Mouse (Mus musculus): ENCODE measurements around the gene Patj. TPM values are rescaled to one million over a fixed set of nuclear protein-coding genes. Genes with fewer than 3 reads are reported as not detected.

The Patj gene
- polyA plus RNA-seq, 1 experiment from 2014 or later, result 17.1 TPM

DNA sequence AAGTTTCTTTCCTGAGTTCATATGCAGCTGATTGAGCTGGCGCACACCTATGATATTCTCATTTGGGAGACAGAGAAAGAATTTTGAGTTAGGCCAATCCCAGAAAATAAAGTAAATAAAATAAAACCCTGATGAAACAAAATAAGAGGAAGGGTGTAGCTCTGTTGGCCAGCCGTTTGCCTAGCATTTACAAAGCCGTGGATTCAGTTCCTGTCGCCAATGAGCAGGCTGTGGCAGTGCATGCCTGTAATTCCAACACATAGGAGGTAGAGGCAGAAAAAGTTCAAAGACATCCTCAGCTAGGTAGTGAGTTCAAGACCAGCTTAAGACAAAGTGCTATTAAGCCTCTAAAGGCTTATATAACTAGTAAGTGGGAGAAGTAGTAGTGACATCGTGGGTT is 55.2 kb downstream of the Patj start:
- 67% methylated on average over 5 of the region's 5 CpGs for WGBS
- ATAC-seq (ENCODE audit: insufficient read depth, low FRiP score, low read depth), result no peak

DNA sequence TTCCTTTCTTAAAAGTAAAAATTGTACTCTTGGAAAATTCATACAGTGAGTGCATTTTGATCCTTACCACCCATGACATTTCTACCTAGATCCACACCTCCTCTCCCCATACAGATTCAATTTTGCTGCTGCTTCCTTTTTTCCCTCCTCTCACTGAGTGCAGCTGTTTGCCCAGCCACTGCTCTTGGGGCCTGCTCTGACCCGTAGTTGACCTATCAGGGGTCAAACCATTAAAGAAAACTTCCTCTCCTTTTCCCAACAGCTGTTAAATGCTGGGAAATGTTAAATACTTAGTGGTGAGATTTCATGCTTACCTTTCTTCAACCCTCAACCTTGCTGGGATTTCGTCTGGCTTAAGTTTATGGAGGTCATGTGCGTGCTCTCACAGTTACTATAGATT is 55.7 kb downstream of the Patj start:
- H3K27ac ChIP-seq, result no peak overlapping the region
- H3K4me3 ChIP-seq (replicated peaks), result no peak overlapping the region
- H3K36me3 ChIP-seq, result no peaks in the 10 kb centered on the region
- no peaks in the 10 kb centered on the region for H3K4me1 ChIP-seq
- 52% methylated on average over 3 of the region's 3 CpGs for WGBS
- no peak overlapping the region for H3K4me2 ChIP-seq
- no peak overlapping the region for H3K9ac ChIP-seq
- ATAC-seq (ENCODE audit: insufficient read depth, low FRiP score, low read depth), result no peak
- H3K27me3 ChIP-seq (replicated peaks), result no peaks in the 10 kb centered on the region
- H3K9me3 ChIP-seq, result no peaks in the 10 kb centered on the region

More for the DNA sequence above, 55.2 kb downstream of the Patj start:
- Histone ChIP-seq H3K9me3 (no peaks in the 10 kb centered on the region), H3K36me3 (no peaks in the 10 kb centered on the region), H3K4me1 (no peaks in the 10 kb centered on the region), H3K9ac (no peak overlapping the region), H3K27me3 (replicated peaks) (no peaks in the 10 kb centered on the region), H3K27ac (no peak overlapping the region), H3K4me2 (no peak overlapping the region), H3K4me3 (replicated peaks) (no peak overlapping the region)

DNA sequence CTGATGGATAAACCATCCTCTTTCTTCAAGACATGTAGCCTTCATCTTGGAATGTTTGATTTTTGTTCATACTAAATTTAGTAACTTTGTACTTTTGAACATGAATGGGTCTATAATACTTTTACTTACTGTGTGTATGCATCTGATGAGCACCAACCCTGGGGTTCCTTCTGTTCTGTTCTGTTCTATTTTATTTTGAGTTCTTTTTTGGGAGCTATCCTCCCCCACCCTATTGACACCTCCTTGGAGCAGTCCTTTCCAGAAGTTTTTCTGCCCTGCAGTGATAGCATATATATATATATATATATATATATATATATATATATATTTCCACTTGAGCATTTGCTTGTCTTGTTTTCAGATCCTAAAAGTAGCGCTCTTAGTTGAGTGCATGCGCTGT is 57.1 kb downstream of the Patj start:
- no peak overlapping the region for H3K4me3 ChIP-seq (replicated peaks)
- no peaks in the 10 kb centered on the region for H3K9me3 ChIP-seq
- H3K36me3 ChIP-seq, result no peaks in the 10 kb centered on the region
- no peak overlapping the region for H3K4me2 ChIP-seq
- H3K4me1 ChIP-seq, result no peaks in the 10 kb centered on the region
- no peak for ATAC-seq (ENCODE audit: insufficient read depth, low FRiP score, low read depth)
- WGBS, result 95% methylated on average over 2 of the region's 2 CpGs
- no peak overlapping the region for H3K9ac ChIP-seq
- no peak overlapping the region for H3K27ac ChIP-seq
- H3K27me3 ChIP-seq (replicated peaks), result no peaks in the 10 kb centered on the region

DNA sequence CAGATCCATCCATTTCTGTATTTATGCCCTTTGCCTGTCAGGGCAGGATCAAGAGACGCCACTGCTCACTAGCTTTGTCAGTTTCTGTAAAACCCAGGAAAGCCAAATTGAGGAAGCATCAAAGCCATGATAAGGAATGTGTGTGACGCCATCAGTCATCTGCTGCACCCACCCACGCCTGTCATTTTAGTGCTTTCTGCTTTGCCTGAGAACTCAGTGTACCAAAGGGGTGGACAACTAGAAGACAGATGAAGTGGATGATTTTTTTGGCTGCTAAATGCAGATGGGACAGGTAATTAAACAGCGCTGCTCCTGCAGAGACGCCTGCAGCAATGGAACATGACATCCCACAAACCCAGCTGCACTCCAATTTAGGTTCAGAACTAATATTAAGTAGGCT is 57.6 kb downstream of the Patj start:
- no peak for ATAC-seq (ENCODE audit: insufficient read depth, low FRiP score, low read depth)
- H3K9ac ChIP-seq, result no peak overlapping the region
- no peaks in the 10 kb centered on the region for H3K4me1 ChIP-seq
- H3K27ac ChIP-seq, result no peak overlapping the region
- H3K4me2 ChIP-seq, result no peak overlapping the region
- H3K27me3 ChIP-seq (replicated peaks), result no peaks in the 10 kb centered on the region
- no peaks in the 10 kb centered on the region for H3K36me3 ChIP-seq
- 71% methylated on average over 5 of the region's 5 CpGs for WGBS
- no peak overlapping the region for H3K4me3 ChIP-seq (replicated peaks)
- H3K9me3 ChIP-seq, result no peaks in the 10 kb centered on the region

DNA sequence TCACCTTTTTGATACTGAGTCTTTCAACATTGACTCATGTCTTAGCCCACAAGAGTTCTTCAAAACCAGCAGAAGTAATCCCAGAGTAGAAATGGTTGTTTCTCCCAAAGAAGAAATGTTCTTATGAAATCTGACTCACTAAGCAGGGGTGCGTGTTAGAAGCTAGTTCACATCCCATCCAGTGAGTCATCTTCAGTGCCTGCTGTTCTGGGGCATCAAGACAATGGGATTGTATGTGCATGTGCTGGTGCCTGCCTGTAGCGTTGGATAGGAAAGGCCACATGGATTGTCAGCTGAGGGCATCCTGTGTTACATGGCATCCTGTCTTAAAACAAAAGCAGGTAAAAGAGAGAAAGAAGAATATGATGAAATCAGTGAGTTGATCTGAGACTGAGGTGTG is 59.8 kb downstream of the Patj start:
- H3K27ac ChIP-seq, result no peak overlapping the region
- no peak overlapping the region for H3K4me3 ChIP-seq (replicated peaks)
- H3K4me1 ChIP-seq, result no peaks in the 10 kb centered on the region
- ATAC-seq (ENCODE audit: insufficient read depth, low FRiP score, low read depth), result no peak
- H3K9me3 ChIP-seq, result no peaks in the 10 kb centered on the region
- 78% methylated on average over 2 of the region's 2 CpGs for WGBS
- H3K9ac ChIP-seq, result no peak overlapping the region
- H3K27me3 ChIP-seq (replicated peaks), result no peaks in the 10 kb centered on the region
- H3K4me2 ChIP-seq, result no peak overlapping the region
- no peaks in the 10 kb centered on the region for H3K36me3 ChIP-seq

DNA sequence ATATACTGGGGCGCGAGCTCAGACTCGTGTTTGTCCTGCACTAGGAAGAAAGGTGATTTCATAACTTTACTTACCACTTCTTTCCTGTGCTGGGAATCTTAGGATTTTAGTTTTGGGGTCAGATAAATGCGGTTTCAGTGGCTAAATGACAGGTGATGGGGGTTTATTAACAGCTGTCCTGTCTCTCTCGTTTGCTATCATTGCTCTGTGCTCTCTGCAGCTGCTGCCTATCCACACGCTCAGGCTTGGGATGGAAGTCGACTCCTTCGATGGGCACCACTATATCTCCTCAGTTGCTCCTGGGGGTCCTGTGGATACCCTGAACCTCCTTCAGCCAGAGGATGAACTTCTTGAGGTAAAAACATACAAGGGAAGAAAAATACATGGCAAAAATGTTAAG is 60.3 kb downstream of the Patj start:
- ATAC-seq (ENCODE audit: insufficient read depth, low FRiP score, low read depth), result no peak
- WGBS, result 86% methylated on average over 8 of the region's 8 CpGs
- Histone ChIP-seq H3K4me1 (no peaks in the 10 kb centered on the region), H3K4me3 (replicated peaks) (no peak overlapping the region), H3K36me3 (no peaks in the 10 kb centered on the region), H3K9ac (no peak overlapping the region), H3K4me2 (no peak overlapping the region), H3K27me3 (replicated peaks) (no peaks in the 10 kb centered on the region), H3K27ac (no peak overlapping the region), H3K9me3 (no peaks in the 10 kb centered on the region)

DNA sequence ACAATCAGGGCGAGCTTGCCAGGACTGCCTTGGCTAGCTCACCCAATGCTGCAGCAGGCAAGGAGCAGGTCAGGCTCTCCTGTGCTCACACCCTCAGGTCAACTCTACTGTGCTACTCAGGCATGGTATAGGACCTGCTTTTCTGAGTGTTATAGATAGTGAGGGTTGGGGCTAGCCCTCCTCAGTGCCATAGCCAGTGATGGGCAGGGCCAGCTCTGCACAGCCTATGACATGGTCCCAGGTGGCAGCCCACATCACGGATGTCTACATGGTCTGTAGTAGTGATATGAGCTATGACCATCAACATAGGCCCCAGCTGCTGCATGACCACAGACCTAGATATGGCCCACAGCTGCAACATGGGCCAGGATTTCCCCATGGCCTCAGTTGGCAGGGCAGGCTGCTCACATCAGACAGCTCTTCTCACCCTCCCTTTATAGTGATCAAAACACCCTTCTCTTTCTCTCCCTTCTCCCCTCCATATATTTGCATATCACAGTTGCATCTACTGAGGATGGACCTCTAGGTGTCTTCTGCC is 66.3 kb downstream of the Patj start:
- no peak for ATAC-seq (ENCODE audit: insufficient read depth, low FRiP score, low read depth)
- Histone ChIP-seq H3K4me3 (replicated peaks) (no peak overlapping the region), H3K9ac (no peak overlapping the region), H3K4me2 (no peak overlapping the region), H3K4me1 (no peaks in the 10 kb centered on the region), H3K27me3 (replicated peaks) (no peaks in the 10 kb centered on the region), H3K9me3 (no peaks in the 10 kb centered on the region), H3K27ac (no peak overlapping the region), H3K36me3 (no peaks in the 10 kb centered on the region)
- WGBS, result 90% methylated on average over 2 of the region's 2 CpGs

DNA sequence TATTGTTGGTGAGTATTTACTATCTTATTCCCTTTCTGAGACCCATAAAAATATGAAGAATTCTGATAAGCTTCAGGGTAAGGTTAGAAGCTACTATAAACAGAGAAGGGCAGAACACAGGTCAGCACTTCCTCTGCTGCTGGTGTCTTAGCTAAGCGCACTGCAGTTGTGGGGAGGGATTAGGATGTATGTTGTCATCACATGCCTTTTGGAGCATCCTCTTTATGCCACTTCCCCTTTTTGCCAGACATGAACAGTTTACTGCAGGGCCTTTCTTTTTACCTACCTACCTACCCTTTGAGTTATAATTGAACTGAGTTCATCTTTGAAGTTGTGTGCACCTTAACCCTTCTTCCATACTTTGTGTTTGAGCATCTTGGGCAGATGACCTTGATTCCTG is 69.9 kb downstream of the Patj start:
- Histone ChIP-seq H3K4me1 (no peaks in the 10 kb centered on the region), H3K9ac (no peak overlapping the region), H3K4me2 (no peak overlapping the region), H3K27ac (no peak overlapping the region), H3K4me3 (replicated peaks) (no peak overlapping the region), H3K9me3 (no peaks in the 10 kb centered on the region), H3K27me3 (replicated peaks) (no peaks in the 10 kb centered on the region), H3K36me3 (no peaks in the 10 kb centered on the region)
- no peak for ATAC-seq (ENCODE audit: insufficient read depth, low FRiP score, low read depth)
- WGBS, result 71% methylated on average over 1 of the region's 1 CpGs

DNA sequence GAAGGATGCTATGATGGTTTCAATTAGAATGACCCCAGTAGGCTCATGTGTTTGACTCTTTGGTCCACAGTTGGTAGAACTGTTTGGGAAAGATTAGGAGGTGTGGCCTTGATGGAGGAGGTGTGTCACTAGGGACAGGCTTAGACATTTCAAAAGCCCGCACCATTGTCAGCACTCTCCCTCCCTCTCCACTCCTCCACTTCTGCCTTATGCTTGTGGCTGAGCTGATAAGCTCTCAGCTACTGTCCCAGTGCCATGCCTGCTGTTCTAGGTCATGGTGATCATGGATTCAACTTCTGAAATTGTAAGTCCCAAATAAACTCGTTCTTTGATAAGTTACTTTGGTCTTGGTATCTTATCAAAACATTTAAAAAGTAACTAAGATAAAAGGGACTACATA is 70.3 kb downstream of the Patj start:
- Histone ChIP-seq H3K4me1 (no peaks in the 10 kb centered on the region), H3K4me3 (replicated peaks) (no peak overlapping the region), H3K36me3 (no peaks in the 10 kb centered on the region), H3K9ac (no peak overlapping the region), H3K27me3 (replicated peaks) (no peaks in the 10 kb centered on the region), H3K9me3 (no peaks in the 10 kb centered on the region), H3K27ac (no peak overlapping the region), H3K4me2 (no peak overlapping the region)
- ATAC-seq (ENCODE audit: insufficient read depth, low FRiP score, low read depth), result no peak
- 77% methylated on average over 2 of the region's 2 CpGs for WGBS

DNA sequence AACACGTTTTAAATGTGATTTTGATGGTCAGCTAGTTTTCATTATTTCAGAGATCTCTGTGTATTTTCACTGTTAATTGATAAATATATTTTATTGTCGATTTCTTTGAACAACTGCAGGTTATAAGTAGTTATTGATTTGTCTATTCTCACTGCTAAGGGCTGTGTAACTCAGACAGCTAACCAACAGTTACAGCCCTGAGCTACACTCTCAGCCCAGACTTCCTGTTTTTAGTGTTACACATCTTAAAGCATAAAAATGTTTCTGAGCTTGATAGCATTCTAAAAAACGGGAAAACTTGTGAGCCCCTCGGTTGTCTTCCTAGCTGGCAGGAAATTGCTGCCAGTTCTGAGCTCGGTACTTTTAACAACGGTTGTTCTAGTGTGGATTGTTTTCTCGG is 75.8 kb downstream of the Patj start:
- no peaks in the 10 kb centered on the region for H3K27me3 ChIP-seq (replicated peaks)
- no peaks in the 10 kb centered on the region for H3K4me1 ChIP-seq
- H3K9me3 ChIP-seq, result no peaks in the 10 kb centered on the region
- H3K4me2 ChIP-seq, result no peak overlapping the region
- no peak overlapping the region for H3K27ac ChIP-seq
- WGBS, result 71% methylated on average over 7 of the region's 7 CpGs
- H3K36me3 ChIP-seq, result no peaks in the 10 kb centered on the region
- H3K9ac ChIP-seq, result no peak overlapping the region
- ATAC-seq (ENCODE audit: insufficient read depth, low FRiP score, low read depth), result no peak
- no peak overlapping the region for H3K4me3 ChIP-seq (replicated peaks)

DNA sequence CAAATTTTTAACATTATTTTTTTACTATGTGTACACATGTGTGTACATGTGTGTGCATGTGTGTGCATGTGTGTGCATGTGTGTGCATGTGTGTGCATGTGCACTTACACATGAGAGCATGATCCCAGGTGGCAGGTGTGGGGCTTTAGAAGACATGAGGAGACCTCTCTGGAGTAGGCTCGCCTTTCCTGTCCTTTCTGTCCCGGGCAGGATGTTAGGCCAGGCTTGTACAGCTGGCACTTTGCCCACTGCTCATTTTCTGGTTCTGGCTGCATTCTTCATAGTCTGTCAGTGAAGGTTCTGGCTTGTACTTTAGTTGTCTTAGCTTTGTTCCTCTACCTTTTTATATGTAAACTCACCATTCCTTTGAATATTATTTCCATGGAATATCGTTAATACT is 77.9 kb downstream of the Patj start:
- Histone ChIP-seq H3K9ac (no peak overlapping the region), H3K27me3 (replicated peaks) (no peaks in the 10 kb centered on the region), H3K9me3 (no peaks in the 10 kb centered on the region), H3K4me1 (no peaks in the 10 kb centered on the region), H3K4me3 (replicated peaks) (no peak overlapping the region), H3K36me3 (no peaks in the 10 kb centered on the region), H3K27ac (no peak overlapping the region), H3K4me2 (no peak overlapping the region)
- ATAC-seq (ENCODE audit: insufficient read depth, low FRiP score, low read depth), result no peak
- 36% methylated on average over 3 of the region's 3 CpGs for WGBS

DNA sequence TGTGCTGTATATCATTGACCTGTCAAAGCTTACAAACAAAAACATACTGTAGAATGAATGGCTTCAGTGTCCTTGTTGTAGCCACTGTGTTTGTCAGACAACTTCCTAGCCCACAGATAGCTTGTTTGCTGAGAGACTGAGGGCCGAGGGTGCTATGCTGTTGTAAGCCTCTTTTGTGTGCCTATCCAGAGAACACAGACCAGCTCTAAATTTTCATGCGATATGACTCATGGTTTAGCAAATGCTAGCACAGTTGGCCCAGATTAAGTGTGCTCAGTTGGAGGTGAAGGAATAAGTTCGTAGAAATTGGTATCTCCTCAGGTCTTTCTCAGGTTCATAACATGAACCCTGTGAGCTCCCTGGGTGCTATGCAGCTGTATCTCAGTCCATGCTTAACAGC is 82.4 kb downstream of the Patj start:
- no peak overlapping the region for H3K9ac ChIP-seq
- no peak overlapping the region for H3K27ac ChIP-seq
- no peaks in the 10 kb centered on the region for H3K36me3 ChIP-seq
- 39% methylated on average over 3 of the region's 3 CpGs for WGBS
- no peak overlapping the region for H3K4me3 ChIP-seq (replicated peaks)
- no peak overlapping the region for H3K4me2 ChIP-seq
- no peaks in the 10 kb centered on the region for H3K9me3 ChIP-seq
- H3K4me1 ChIP-seq, result no peaks in the 10 kb centered on the region
- ATAC-seq (ENCODE audit: insufficient read depth, low FRiP score, low read depth), result no peak
- H3K27me3 ChIP-seq (replicated peaks), result no peaks in the 10 kb centered on the region

DNA sequence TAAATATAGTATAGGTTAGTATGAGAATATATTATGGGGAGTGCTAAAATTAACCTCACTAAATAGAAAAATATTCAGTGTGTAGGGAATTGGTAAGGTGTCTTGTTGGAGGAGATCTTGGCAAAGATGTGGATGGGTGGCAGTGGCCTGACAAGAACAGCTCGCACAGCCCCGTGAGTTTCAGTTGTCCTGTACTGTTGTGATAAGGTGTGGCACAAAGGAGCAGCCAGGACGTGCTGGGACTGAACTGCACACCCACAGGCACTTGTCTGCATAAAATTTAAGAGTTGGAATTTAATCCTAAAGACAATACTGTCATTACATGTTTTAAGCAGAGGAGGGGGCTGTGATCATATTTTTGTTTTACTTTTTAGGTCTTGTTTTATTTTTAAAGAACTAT is 90.9 kb downstream of the Patj start:
- H3K9me3 ChIP-seq, result no peaks in the 10 kb centered on the region
- H3K9ac ChIP-seq, result no peak overlapping the region
- H3K27ac ChIP-seq, result no peak overlapping the region
- H3K4me2 ChIP-seq, result no peak overlapping the region
- 65% methylated on average over 3 of the region's 3 CpGs for WGBS
- H3K27me3 ChIP-seq (replicated peaks), result no peaks in the 10 kb centered on the region
- no peaks in the 10 kb centered on the region for H3K4me1 ChIP-seq
- no peak for ATAC-seq (ENCODE audit: insufficient read depth, low FRiP score, low read depth)
- H3K36me3 ChIP-seq, result 0 out of 2 replicates have a peak, but pooled peaks cover 1% of the 10 kb centered on the region
- no peak overlapping the region for H3K4me3 ChIP-seq (replicated peaks)

Data from stomach, embryonic 15.5 days (tissue).